Mouse (Mus musculus): Measurements from ENCODE around the gene Prap1. TPM values are rescaled to one million over a fixed set of nuclear protein-coding genes. Genes with fewer than 3 reads are reported as not detected.

The Prap1 gene
- total and polyA plus RNA-seq, 2 experiments from 2014 or later: 0.33 TPM; not detected in 1

- peaks cover 12% of the 10 kb centered on the region; the same call in 1 of the 2 replicates for H3K36me3 ChIP-seq (replicated peaks; ENCODE audit: control insufficient read depth, insufficient read depth, low read length)
- no peaks in the 10 kb centered on the region for H3K27me3 ChIP-seq (ENCODE audit: control insufficient read depth, insufficient read depth, low read length)
- TF ChIP-seq EP300 (IDR thresholded peaks at IDR 0.05; ENCODE audit: low read depth) (no peak), CTCF (IDR thresholded peaks at IDR 0.05; ENCODE audit: low read depth) (no peak)
- H3K27ac ChIP-seq (ENCODE audit: low read depth): no peak overlapping the region
- H3K9me3 ChIP-seq (replicated peaks; ENCODE audit: control insufficient read depth, low read length): no peaks in the 10 kb centered on the region
- H3K4me2 ChIP-seq (ENCODE audit: low read depth, low read length): peak overlapping the region; percentile 18; the same call in 1 of the 2 replicates
- peaks cover 9% of the 10 kb centered on the region for H3K4me1 ChIP-seq (ENCODE audit: control insufficient read depth, insufficient read depth)
- no peak overlapping the region for H3K9ac ChIP-seq (replicated peaks; ENCODE audit: low read depth, low read length)
- H3K4me3 ChIP-seq (ENCODE audit: low read depth, low read length): no peak overlapping the region
- ATAC-seq (ENCODE audit: insufficient read depth, low read depth) (peak; percentile 65), DNase-seq (ENCODE audit: low spot score) (no peak)
- WGBS: 29% methylated on average over 5 of the region's 5 CpGs
Measured at GRCm38 (mm10) chr7:140094954-140095353, 1.8 kb downstream of the Prap1 start.

DNA sequence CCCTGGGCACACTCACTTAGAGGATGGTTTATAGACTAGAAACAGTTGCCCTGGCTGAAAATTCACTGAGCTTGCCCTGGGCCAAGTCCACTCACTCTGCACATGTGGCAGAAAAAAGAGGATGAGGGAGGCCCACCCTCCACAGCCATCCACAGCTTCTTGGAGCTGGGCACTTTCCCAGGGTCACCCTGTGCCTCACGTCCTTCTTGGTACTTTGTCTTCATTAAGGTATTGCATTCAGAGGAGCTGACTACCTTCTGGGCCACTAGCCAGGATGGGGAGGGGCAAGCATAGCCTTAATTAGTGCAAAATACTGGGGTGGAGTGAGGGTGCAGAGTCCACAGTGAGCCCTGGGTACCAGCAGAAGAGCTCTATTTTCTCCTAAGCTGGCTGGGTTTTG lies 2.4 kb downstream of the Prap1 start:
- 32% methylated on average over 1 of the region's 1 CpGs for WGBS
- no peak for TF ChIP-seq EP300 (IDR thresholded peaks at IDR 0.05; ENCODE audit: low read depth)
- TF ChIP-seq CTCF (IDR thresholded peaks at IDR 0.05; ENCODE audit: low read depth): no peak
- H3K4me3 ChIP-seq (ENCODE audit: low read depth, low read length): no peak overlapping the region

GRCm38 (mm10) chr7:140096055-140096454 lies 2.9 kb downstream of the Prap1 start:
- no peak for ATAC-seq (ENCODE audit: insufficient read depth, low read depth)
- Histone ChIP-seq H3K27ac (ENCODE audit: low read depth) (no peak overlapping the region), H3K27me3 (ENCODE audit: control insufficient read depth, insufficient read depth, low read length) (no peaks in the 10 kb centered on the region), H3K4me1 (ENCODE audit: control insufficient read depth, insufficient read depth) (peaks cover 9% of the 10 kb centered on the region), H3K9ac (replicated peaks; ENCODE audit: low read depth, low read length) (no peak overlapping the region), H3K9me3 (replicated peaks; ENCODE audit: control insufficient read depth, low read length) (no peaks in the 10 kb centered on the region), H3K4me3 (ENCODE audit: low read depth, low read length) (no peak overlapping the region), H3K36me3 (replicated peaks; ENCODE audit: control insufficient read depth, insufficient read depth, low read length) (peaks cover 15% of the 10 kb centered on the region; the same call in 1 of the 2 replicates), H3K4me2 (ENCODE audit: low read depth, low read length) (no peak overlapping the region)
- TF ChIP-seq CTCF (IDR thresholded peaks at IDR 0.05; ENCODE audit: low read depth) (no peak), EP300 (IDR thresholded peaks at IDR 0.05; ENCODE audit: low read depth) (no peak)
- no peak for DNase-seq (ENCODE audit: low spot score)

More for the DNA sequence above, 2.4 kb downstream of the Prap1 start:
- Histone ChIP-seq H3K4me1 (ENCODE audit: control insufficient read depth, insufficient read depth) (peaks cover 9% of the 10 kb centered on the region), H3K9ac (replicated peaks; ENCODE audit: low read depth, low read length) (no peak overlapping the region), H3K4me2 (ENCODE audit: low read depth, low read length) (no peak overlapping the region), H3K36me3 (replicated peaks; ENCODE audit: control insufficient read depth, insufficient read depth, low read length) (peaks cover 12% of the 10 kb centered on the region; the same call in 1 of the 2 replicates), H3K27me3 (ENCODE audit: control insufficient read depth, insufficient read depth, low read length) (no peaks in the 10 kb centered on the region), H3K27ac (ENCODE audit: low read depth) (no peak overlapping the region), H3K9me3 (replicated peaks; ENCODE audit: control insufficient read depth, low read length) (no peaks in the 10 kb centered on the region)
- DNase-seq (ENCODE audit: low spot score): no peak
- no peak for ATAC-seq (ENCODE audit: insufficient read depth, low read depth)

- Histone ChIP-seq H3K9me3 (replicated peaks; ENCODE audit: control insufficient read depth, low read length) (no peaks in the 10 kb centered on the region), H3K4me2 (ENCODE audit: low read depth, low read length) (no peak overlapping the region), H3K36me3 (replicated peaks; ENCODE audit: control insufficient read depth, insufficient read depth, low read length) (peaks cover 15% of the 10 kb centered on the region; the same call in 1 of the 2 replicates), H3K27me3 (ENCODE audit: control insufficient read depth, insufficient read depth, low read length) (no peaks in the 10 kb centered on the region), H3K4me1 (ENCODE audit: control insufficient read depth, insufficient read depth) (peaks cover 13% of the 10 kb centered on the region), H3K27ac (ENCODE audit: low read depth) (no peak overlapping the region), H3K4me3 (ENCODE audit: low read depth, low read length) (no peak overlapping the region), H3K9ac (replicated peaks; ENCODE audit: low read depth, low read length) (no peak overlapping the region)
- ATAC-seq (ENCODE audit: insufficient read depth, low read depth): no peak
- TF ChIP-seq CTCF (IDR thresholded peaks at IDR 0.05; ENCODE audit: low read depth) (no peak), EP300 (IDR thresholded peaks at IDR 0.05; ENCODE audit: low read depth) (no peak)
- WGBS: 71% methylated on average over 1 of the region's 1 CpGs
- DNase-seq (ENCODE audit: low spot score): no peak
Measured at GRCm38 (mm10) chr7:140098466-140098865, 5.3 kb downstream of the Prap1 start.

DNA sequence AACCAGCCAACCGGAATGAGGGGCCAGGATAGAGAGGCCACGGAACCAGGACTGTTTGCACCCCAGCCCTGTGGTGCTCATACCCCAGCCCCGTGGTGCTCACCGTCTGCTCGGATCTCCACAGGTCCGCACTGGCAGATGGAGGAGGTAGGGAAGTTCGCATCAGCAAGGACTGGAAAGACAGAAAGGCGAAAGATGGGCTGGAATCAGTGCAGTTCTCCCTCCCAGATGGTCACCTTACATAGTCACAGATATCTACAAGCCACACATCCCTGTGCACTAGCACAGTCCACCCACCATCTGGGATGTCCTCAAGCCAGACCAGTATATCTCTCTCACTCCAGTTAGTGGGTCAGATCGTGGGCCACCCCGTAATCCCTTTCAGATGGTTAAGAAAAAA lies 8.3 kb downstream of the Prap1 start:
- Histone ChIP-seq H3K27ac (ENCODE audit: low read depth) (peak overlapping the region; percentile 94), H3K4me2 (ENCODE audit: low read depth, low read length) (peak overlapping the region; percentile 74), H3K9ac (replicated peaks; ENCODE audit: low read depth, low read length) (peak overlapping the region; percentile 67), H3K4me1 (ENCODE audit: control insufficient read depth, insufficient read depth) (0 out of 2 replicates have a peak, but pooled peaks cover 3% of the 10 kb centered on the region), H3K9me3 (replicated peaks; ENCODE audit: control insufficient read depth, low read length) (no peaks in the 10 kb centered on the region), H3K27me3 (ENCODE audit: control insufficient read depth, insufficient read depth, low read length) (no peaks in the 10 kb centered on the region), H3K4me3 (ENCODE audit: low read depth, low read length) (peak overlapping the region; percentile 45), H3K36me3 (replicated peaks; ENCODE audit: control insufficient read depth, insufficient read depth, low read length) (peaks cover 28% of the 10 kb centered on the region)
- DNase-seq (ENCODE audit: low spot score) (no peak), ATAC-seq (ENCODE audit: insufficient read depth, low read depth) (peak; percentile 12; the same call in 1 of the 2 replicates)
- WGBS: 64% methylated on average over 10 of the region's 10 CpGs
- TF ChIP-seq EP300 (IDR thresholded peaks at IDR 0.05; ENCODE audit: low read depth) (no peak), CTCF (IDR thresholded peaks at IDR 0.05; ENCODE audit: low read depth) (no peak)
